Mouse (Mus musculus): Measurements from ENCODE around the gene Ccdc71.

Ccdc71 gene

DNA sequence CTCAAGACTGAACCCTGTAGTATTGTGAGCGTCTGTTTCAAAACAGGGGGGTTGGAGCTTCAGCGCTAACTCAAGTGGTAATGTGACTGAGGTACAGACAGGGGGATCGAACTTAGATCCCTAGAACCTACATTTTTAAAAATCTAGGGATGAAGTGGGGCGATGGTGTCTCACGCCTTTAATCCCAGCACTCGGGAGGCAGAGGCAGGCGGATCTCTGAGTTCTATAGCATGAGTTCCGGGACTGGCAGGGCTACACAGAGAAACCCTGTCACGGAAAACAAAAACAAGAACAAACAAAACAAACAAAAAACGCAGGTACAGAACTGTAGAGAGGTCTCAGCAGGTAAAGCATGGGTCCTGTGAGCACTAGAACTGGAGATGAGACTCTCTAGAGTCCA lies 3.4 kb upstream of the Ccdc71 start:
- DNase-seq (ENCODE audit: low read depth, low spot score): no peak

- DNase-seq (ENCODE audit: low read depth, low spot score): no peak
Observed at GRCm38 (mm10) chr9:108459939-108460318, 398 bp upstream of the Ccdc71 start.

DNA sequence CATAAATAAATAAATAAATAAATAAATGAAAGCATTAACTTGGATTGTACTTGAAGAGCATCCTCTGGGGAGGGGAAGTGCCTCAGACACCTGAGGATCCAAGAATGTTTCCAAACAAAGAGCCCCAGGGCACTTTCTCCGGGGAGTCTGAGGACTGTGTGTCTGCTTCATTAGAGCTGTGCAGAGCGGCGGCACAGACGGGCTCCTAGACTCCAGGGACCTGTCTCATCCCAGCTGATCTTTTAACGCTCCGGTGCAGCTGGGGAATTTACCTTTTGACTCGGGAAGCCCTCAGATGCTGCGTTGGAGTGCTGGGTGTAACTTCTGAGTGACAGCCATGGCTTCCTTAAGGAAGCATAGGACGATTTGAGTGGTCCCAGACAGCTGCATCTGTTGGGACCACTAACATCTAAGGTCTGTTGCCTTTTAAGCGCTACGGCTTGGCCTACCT lies 879 bp downstream of the Ccdc71 start, which contains the start of gene Klhdc8b:
Klhdc8b (minus strand) TSS at position 401 of the 451 bp plus-strand sequence.
- no peak for DNase-seq (ENCODE audit: low read depth, low spot score)

DNA sequence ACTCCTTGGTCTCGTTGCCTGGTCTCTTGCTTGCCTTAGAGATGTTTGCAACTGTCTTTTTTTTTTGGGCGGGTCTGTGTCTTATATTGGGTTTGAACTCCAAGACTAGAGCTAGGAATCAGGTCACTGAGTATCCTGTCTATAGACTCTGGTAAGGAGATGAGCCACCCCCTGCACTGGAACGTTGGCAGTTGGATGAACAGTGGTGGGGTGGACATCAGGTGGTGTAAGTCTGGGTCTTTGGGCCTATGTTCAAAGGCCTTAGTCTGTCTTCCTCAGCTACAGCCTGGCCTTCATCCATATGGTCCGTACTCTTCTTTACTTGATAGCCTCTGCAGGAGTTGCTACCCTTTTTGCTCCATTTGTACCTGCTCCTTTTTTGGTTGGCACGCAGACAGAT lies 1.3 kb downstream of the Ccdc71 start:
- DNase-seq (ENCODE audit: low read depth, low spot score): no peak

GRCm38 (mm10) chr9:108462192-108462591 lies 1.9 kb downstream of the Ccdc71 start:
- no peak for DNase-seq (ENCODE audit: low read depth, low spot score)

- DNase-seq (ENCODE audit: low read depth, low spot score): no peak
Observed at GRCm38 (mm10) chr9:108463713-108464112, 3.4 kb downstream of the Ccdc71 start.

- no peak for DNase-seq (ENCODE audit: low read depth, low spot score)
Observed at GRCm38 (mm10) chr9:108466219-108466618, 5.9 kb downstream of the Ccdc71 start.

GRCm38 (mm10) chr9:108469430-108469829 lies 9.1 kb downstream of the Ccdc71 start:
- DNase-seq (ENCODE audit: low read depth, low spot score): no peak

GRCm38 (mm10) chr9:108469845-108470244 lies 9.5 kb downstream of the Ccdc71 start:
- DNase-seq (ENCODE audit: low read depth, low spot score): no peak

GRCm38 (mm10) chr9:108474528-108474927 lies 14.2 kb downstream of the Ccdc71 start:
- DNase-seq (ENCODE audit: low read depth, low spot score): no peak

DNA sequence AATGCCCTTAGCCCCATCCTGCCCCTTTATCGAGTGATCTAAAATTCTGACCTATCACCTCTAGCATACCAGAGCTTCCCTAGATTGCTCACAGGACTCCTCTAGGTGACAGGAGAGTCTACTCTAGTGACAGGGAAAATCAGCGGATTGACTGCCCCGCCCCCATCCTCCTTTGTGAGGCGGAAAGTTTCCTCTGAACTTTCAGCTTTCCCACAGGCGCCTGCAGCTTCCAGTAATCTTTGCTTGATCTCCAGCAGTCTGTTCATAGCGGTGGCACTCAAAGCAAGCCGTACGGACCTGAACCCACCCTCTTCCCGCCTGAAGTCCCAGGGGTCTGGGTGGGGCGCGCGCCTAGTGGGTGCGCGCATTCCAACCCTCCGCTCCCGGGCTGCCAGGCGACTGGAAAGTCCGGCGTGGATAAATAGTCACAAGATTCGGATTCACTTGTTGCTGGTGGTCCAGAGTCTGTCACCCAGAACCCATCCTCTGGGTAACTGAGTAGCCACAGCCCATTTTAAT lies 18.4 kb downstream of the Ccdc71 start:
- DNase-seq (ENCODE audit: low read depth, low spot score): no peak

- no peak for DNase-seq (ENCODE audit: low read depth, low spot score)
Observed at GRCm38 (mm10) chr9:108479241-108479640, 18.9 kb downstream of the Ccdc71 start.

GRCm38 (mm10) chr9:108479721-108480351 lies 19.5 kb downstream of the Ccdc71 start, which contains the start of gene Lamb2:
Gene Lamb2, plus strand, starts transcription at chr9:108479736.
- DNase-seq (ENCODE audit: low read depth, low spot score): no peak

- DNase-seq (ENCODE audit: low read depth, low spot score): no peak
Observed at GRCm38 (mm10) chr9:108480813-108481519, 20.6 kb downstream of the Ccdc71 start.

GRCm38 (mm10) chr9:108481520-108482210 lies 21.3 kb downstream of the Ccdc71 start:
- no peak for DNase-seq (ENCODE audit: low read depth, low spot score)

DNA sequence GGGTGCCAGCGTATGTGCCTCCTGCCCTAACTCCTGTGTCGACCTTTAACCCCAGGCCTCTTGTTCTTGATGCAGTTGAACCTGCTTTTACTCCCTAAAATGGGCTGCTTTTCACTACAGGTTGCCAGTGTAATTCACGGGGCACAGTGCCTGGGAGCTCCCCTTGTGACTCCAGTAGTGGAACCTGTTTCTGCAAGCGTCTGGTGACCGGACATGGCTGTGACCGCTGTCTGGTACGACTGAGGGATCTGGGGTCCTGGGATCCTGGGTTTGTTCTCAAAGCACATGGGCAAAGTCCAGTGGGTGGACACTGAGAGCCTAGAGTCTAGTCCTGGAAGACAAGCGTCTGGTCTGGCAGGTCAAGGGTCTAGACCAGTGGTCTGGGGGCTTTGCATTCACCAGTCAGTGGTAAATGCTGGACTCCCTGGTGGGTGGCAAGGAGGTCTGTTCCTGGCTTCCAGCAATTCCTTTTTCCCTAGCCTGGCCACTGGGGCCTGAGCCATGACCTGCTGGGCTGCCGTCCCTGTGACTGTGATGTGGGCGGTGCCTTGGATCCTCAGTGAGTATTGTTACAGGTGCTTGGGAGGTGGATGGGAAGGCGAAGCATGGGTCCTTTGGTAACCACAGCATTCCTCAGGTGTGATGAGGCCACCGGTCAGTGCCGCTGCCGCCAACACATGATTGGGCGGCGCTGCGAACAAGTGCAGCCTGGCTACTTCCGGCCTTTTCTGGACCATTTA lies 22.9 kb downstream of the Ccdc71 start:
- no peak for DNase-seq (ENCODE audit: low read depth, low spot score)

DNA sequence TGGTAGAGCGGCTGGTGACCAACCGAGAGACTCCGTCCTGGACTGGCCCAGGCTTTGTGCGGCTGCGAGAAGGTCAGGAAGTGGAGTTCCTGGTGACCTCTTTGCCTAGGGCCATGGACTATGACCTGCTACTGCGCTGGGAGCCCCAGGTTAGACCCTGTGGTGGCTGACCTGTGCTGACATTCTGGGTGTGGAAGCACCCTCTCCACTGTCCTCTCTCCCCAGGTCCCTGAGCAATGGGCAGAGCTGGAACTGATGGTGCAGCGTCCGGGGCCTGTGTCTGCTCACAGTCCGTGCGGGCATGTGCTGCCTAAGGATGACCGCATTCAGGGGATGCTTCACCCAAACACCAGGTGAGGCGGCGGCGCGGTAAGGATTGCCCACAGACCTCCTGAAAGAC lies 23.7 kb downstream of the Ccdc71 start:
- DNase-seq (ENCODE audit: low read depth, low spot score): no peak

DNA sequence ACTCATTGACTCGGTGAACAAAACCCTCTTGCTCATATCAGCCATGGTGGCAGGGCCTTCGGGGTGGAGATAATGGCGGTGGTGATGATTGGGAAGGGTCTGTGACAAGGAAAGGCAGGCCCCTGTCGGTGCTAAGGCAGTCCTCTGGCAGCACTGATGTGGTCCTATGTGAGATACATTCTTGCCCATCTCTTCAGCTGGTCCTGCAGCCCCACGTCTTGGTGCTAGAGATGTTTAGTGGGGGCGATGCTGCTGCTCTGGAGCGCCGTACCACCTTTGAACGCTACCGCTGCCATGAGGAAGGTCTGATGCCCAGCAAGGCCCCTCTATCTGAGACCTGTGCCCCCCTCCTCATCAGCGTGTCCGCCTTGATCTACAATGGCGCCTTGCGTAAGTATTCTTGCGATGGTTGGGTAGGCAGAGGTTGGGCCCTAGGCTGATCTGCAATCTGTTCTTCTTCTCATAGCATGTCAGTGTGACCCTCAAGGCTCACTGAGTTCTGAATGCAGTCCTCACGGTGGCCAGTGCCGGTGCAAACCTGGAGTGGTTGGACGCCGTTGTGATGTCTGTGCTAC lies 25.1 kb downstream of the Ccdc71 start:
- DNase-seq (ENCODE audit: low read depth, low spot score): no peak

- no peak for DNase-seq (ENCODE audit: low read depth, low spot score)
Observed at GRCm38 (mm10) chr9:108486973-108487530, 26.7 kb downstream of the Ccdc71 start.

- no peak for DNase-seq (ENCODE audit: low read depth, low spot score)
Observed at GRCm38 (mm10) chr9:108488403-108488802, 28.1 kb downstream of the Ccdc71 start.

DNA sequence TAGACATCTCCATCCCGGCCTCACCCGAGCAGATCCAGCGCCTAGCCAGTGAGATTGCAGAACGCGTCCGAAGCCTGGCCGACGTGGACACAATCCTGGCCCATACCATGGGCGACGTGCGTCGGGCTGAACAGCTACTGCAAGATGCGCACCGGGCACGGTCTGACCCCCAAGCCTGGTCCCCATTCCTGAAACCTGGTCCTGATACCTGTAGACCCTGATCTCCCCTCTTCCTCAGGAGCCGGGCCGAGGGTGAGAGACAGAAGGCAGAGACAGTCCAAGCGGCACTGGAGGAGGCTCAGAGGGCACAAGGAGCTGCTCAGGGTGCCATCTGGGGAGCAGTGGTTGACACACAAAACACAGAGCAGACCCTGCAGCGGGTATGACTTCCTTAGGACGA lies 28.9 kb downstream of the Ccdc71 start:
- no peak for DNase-seq (ENCODE audit: low read depth, low spot score)

Measured in c-Kit-negative CD71-positive TER-119-positive erythroid progenitor cells, embryonic 14.5 days (primary cell).